23 mouse cellular contexts compared by ENCODE assay signal in genomic region chr1:174600620-174601019, GRCm38 (mm10).
DNase-seq lines count a peak whose midpoint lies in the region; ATAC-seq and TF ChIP-seq lines count a peak whose summit lies in the region.
"Had no signal": no experiment of that assay in that cellular context is flagged by ENCODE, and none has a peak within 500 bp of the region (broad histone marks: within the 10 kb centered on the region; RNA-seq: fewer than 3 reads in every experiment).

No protein-coding gene starts in this region.

- no peaks in the 10 kb centered on the region for H3K36me3 ChIP-seq in heart, embryonic 11.5 days (ENCODE audit: control insufficient read depth, insufficient read depth, low read length)
- peaks cover 0 to 16% of the 10 kb centered on the region in 2 experiments; a peak in 2 of 4 replicates for H3K36me3 ChIP-seq in MEL (ENCODE audit: control insufficient read depth in 1 of 2, insufficient read depth in 2 of 2, low read length in 2 of 2)
- no peaks in the 10 kb centered on the region for H3K36me3 ChIP-seq in liver, embryonic 16.5 days (ENCODE audit: control insufficient read depth, insufficient read depth)
- H3K36me3 ChIP-seq: embryonic facial prominence, embryonic 15.5 days; heart, embryonic 13.5 days; limb, embryonic 12.5 days; lung, embryonic 15.5 days; stomach, embryonic 15.5 days had no signal

- no peak for TF ChIP-seq RAD21 in MEL (IDR thresholded peaks at IDR 0.05; ENCODE audit: low read depth, low read length)

- no peaks in the 10 kb centered on the region for H3K27me3 ChIP-seq in heart, embryonic 11.5 days (ENCODE audit: control insufficient read depth, insufficient read depth, low read length)
- no peaks in the 10 kb centered on the region; a peak in 1 of 4 replicates for H3K27me3 ChIP-seq in MEL (ENCODE audit: control insufficient read depth in 1 of 2, insufficient read depth in 2 of 2, low read length in 2 of 2)
- H3K27me3 ChIP-seq in liver, embryonic 16.5 days (ENCODE audit: control insufficient read depth, insufficient read depth, low read depth, low read length): no peaks in the 10 kb centered on the region
- H3K27me3 ChIP-seq: embryonic facial prominence, embryonic 15.5 days; heart, embryonic 13.5 days; limb, embryonic 12.5 days; lung, embryonic 15.5 days; midbrain, embryonic 13.5 days; stomach, embryonic 15.5 days had no signal

- ATAC-seq in heart, embryonic 11.5 days (replicated peaks; ENCODE audit: insufficient number of reproducible peaks, low FRiP score, low TSS enrichment): peak; percentile 91
- peak; percentile 64; the same call in 1 of the 2 replicates for ATAC-seq in erythroid progenitor cell, adult 5-6 weeks (replicated peaks; ENCODE audit: low FRiP score, poor library complexity, severe bottlenecking)
- ATAC-seq in liver, embryonic 16.5 days (ENCODE audit: low read depth): peak; percentile 90
- ATAC-seq: forebrain, postnatal 0 days; midbrain, embryonic 13.5 days had no signal

- peak; percentile 70 to 80 for TF ChIP-seq EP300 in MEL (IDR thresholded peaks at IDR 0.05; ENCODE audit: low read depth in 1 of 2, low read length in 2 of 2)

- no peaks in the 10 kb centered on the region for H3K79me2 ChIP-seq in MEL (ENCODE audit: control insufficient read depth, insufficient read depth, low read length, poor library complexity)

- H3K4me2 ChIP-seq in heart, embryonic 11.5 days: no peak overlapping the region
- H3K4me2 ChIP-seq in liver, embryonic 16.5 days (ENCODE audit: low read depth, low read length): no peak overlapping the region
- H3K4me2 ChIP-seq: embryonic facial prominence, embryonic 15.5 days; heart, embryonic 13.5 days; limb, embryonic 12.5 days; lung, embryonic 15.5 days; midbrain, embryonic 13.5 days; stomach, embryonic 15.5 days had no signal

- no peaks in the 10 kb centered on the region for H3K9me3 ChIP-seq in heart, embryonic 11.5 days (replicated peaks; ENCODE audit: control insufficient read depth, low read length)
- H3K9me3 ChIP-seq in MEL (replicated peaks; ENCODE audit: insufficient read depth, low read length): no peaks in the 10 kb centered on the region
- H3K9me3 ChIP-seq in liver, embryonic 16.5 days (replicated peaks; ENCODE audit: control insufficient read depth, low read length): no peaks in the 10 kb centered on the region
- H3K9me3 ChIP-seq: embryonic facial prominence, embryonic 15.5 days; forebrain, embryonic 10.5 days; heart, embryonic 13.5 days; limb, embryonic 12.5 days; lung, embryonic 15.5 days; midbrain, embryonic 13.5 days; stomach, embryonic 15.5 days had no signal

- 51% methylated on average over 1 of the region's 1 CpGs for WGBS in heart, embryonic 11.5 days (ENCODE audit: insufficient replicate concordance)
- 6% methylated on average over 1 of the region's 1 CpGs for WGBS in liver, embryonic 16.5 days (ENCODE audit: insufficient replicate concordance)

- TF ChIP-seq CTCF in MEL (IDR thresholded peaks at IDR 0.05 in 2 of 3, conservative IDR thresholded peaks at IDR 0.05 in 1 of 3; ENCODE audit: control insufficient read depth in 1 of 3, insufficient read depth in 1 of 3, low read depth in 2 of 3, low read length in 3 of 3, poor library complexity in 1 of 3, severe bottlenecking in 1 of 3): no peak

- no peak overlapping the region for H3K4me3 ChIP-seq in heart, embryonic 11.5 days (ENCODE audit: low read depth, low read length)
- H3K4me3 ChIP-seq in MEL (ENCODE audit: control insufficient read depth in 1 of 2, insufficient read depth in 1 of 2, low read depth in 2 of 2, low read length in 2 of 2): no peak overlapping the region
- H3K4me3 ChIP-seq in liver, embryonic 16.5 days (ENCODE audit: low read depth, low read length): no peak overlapping the region
- H3K4me3 ChIP-seq: embryonic facial prominence, embryonic 15.5 days; forebrain, embryonic 10.5 days; heart, embryonic 13.5 days; limb, embryonic 12.5 days; lung, embryonic 15.5 days; midbrain, embryonic 13.5 days; stomach, embryonic 15.5 days had no signal

- TF ChIP-seq POLR2A in MEL (IDR thresholded peaks at IDR 0.05; ENCODE audit: control insufficient read depth in 1 of 2, insufficient read depth in 1 of 2, low read depth in 1 of 2, low read length in 2 of 2, poor library complexity in 1 of 2): no peak

- H3K9ac ChIP-seq in heart, embryonic 11.5 days (ENCODE audit: low read depth, low read length): no peak overlapping the region
- H3K9ac ChIP-seq in MEL (ENCODE audit: control insufficient read depth, low read depth, low read length, poor library complexity, severe bottlenecking): no peak overlapping the region
- no peak overlapping the region for H3K9ac ChIP-seq in liver, embryonic 16.5 days (ENCODE audit: low read depth, low read length)
- H3K9ac ChIP-seq: embryonic facial prominence, embryonic 15.5 days; forebrain, postnatal 0 days; heart, embryonic 13.5 days; limb, embryonic 12.5 days; lung, embryonic 15.5 days; midbrain, embryonic 13.5 days; stomach, embryonic 15.5 days had no signal

- intact Hi-C loops in heart, postnatal 14 days (cut with DNase I): no loop called here

- no peak for DNase-seq in heart, postnatal 14 days
- DNase-seq in MEL (ENCODE audit: low read depth, low spot score): peak; percentile 67
- DNase-seq in gastrocnemius, postnatal 10 days: no peak
- no peak for DNase-seq in layer of hippocampus, adult 18-20 months (ENCODE audit: low spot score in 2 of 2)
- DNase-seq: adrenal gland, adult 2 months; cerebellum, adult 9-10 months; forebrain, postnatal 0 days; heart, postnatal 4 days; kidney, adult 8-10 months; kidney, postnatal 4 days; lung, postnatal 4 days; thymus, adult 18-20 months; thymus, postnatal 4 days had no signal

- no peak overlapping the region for H3K27ac ChIP-seq in heart, embryonic 11.5 days (ENCODE audit: low read depth, low read length)
- H3K27ac ChIP-seq in MEL (ENCODE audit: control insufficient read depth, low read depth, low read length): no peak overlapping the region
- H3K27ac ChIP-seq in liver, embryonic 16.5 days (ENCODE audit: low read length): no peak overlapping the region
- H3K27ac ChIP-seq: embryonic facial prominence, embryonic 15.5 days; forebrain, embryonic 10.5 days; heart, embryonic 13.5 days; limb, embryonic 12.5 days; lung, embryonic 15.5 days; midbrain, embryonic 13.5 days; stomach, embryonic 15.5 days had no signal

- H3K4me1 ChIP-seq in heart, embryonic 11.5 days (ENCODE audit: control insufficient read depth, insufficient read depth, low read length): 0 out of 2 replicates have a peak, but pooled peaks cover 3% of the 10 kb centered on the region
- H3K4me1 ChIP-seq in MEL (ENCODE audit: control insufficient read depth in 1 of 2, insufficient read depth in 2 of 2, low read length in 2 of 2): peaks cover 9 to 17% of the 10 kb centered on the region in 2 experiments
- peaks cover 16% of the 10 kb centered on the region for H3K4me1 ChIP-seq in liver, embryonic 16.5 days (ENCODE audit: control insufficient read depth, low read depth, low read length)
- H3K4me1 ChIP-seq: embryonic facial prominence, embryonic 15.5 days; forebrain, embryonic 10.5 days; limb, embryonic 12.5 days; lung, embryonic 15.5 days; midbrain, embryonic 13.5 days; stomach, embryonic 15.5 days had no signal

TF ChIP-seq in MEL, 35 proteins besides CTCF, POLR2A, EP300 and RAD21:
- TF ChIP-seq GATA1 (IDR thresholded peaks at IDR 0.05; ENCODE audit: low read depth, low read length): peak; percentile 62
- no peak; the same call in 1 of the 2 replicates for TF ChIP-seq MYB (IDR thresholded peaks at IDR 0.05; ENCODE audit: low read depth, low read length)
- TF ChIP-seq TCF12 (IDR thresholded peaks at IDR 0.05; ENCODE audit: low read depth, low read length): peak; percentile 75
- no peak for TF ChIP-seq NELFE (IDR thresholded peaks at IDR 0.05; ENCODE audit: low read depth, low read length)
- no peak for TF ChIP-seq ZC3H11A (IDR thresholded peaks at IDR 0.05; ENCODE audit: low read depth, low read length)
- no peak for TF ChIP-seq USF2 (IDR thresholded peaks at IDR 0.05; ENCODE audit: borderline replicate concordance in 1 of 2, insufficient read depth in 1 of 2, low read depth in 1 of 2, low read length in 2 of 2)
- no peak for TF ChIP-seq ZMIZ1 (IDR thresholded peaks at IDR 0.05; ENCODE audit: low read depth, low read length)
- no peak for TF ChIP-seq POLR2AphosphoS5 (IDR thresholded peaks at IDR 0.05; ENCODE audit: borderline replicate concordance, low read depth, low read length)
- TF ChIP-seq SMC3 (IDR thresholded peaks at IDR 0.05; ENCODE audit: low read depth, low read length): peak; percentile 9; the same call in 1 of the 2 replicates
- TF ChIP-seq ETS1 (IDR thresholded peaks at IDR 0.05; ENCODE audit: low read depth, low read length): peak; percentile 72
- TF ChIP-seq MYC (IDR thresholded peaks at IDR 0.05; ENCODE audit: low read depth, low read length): no peak
- TF ChIP-seq NRF1 (IDR thresholded peaks at IDR 0.05; ENCODE audit: insufficient read depth, low read depth, low read length, poor library complexity, severe bottlenecking): no peak
- no peak for TF ChIP-seq GABPA (IDR thresholded peaks at IDR 0.05; ENCODE audit: low read depth, low read length)
- TF ChIP-seq KAT2A (conservative IDR thresholded peaks at IDR 0.05; ENCODE audit: low read depth, low read length): no peak
- TF ChIP-seq E2F4 (IDR thresholded peaks at IDR 0.05; ENCODE audit: borderline replicate concordance, low read depth, low read length): no peak
- TF ChIP-seq BHLHE40 (IDR thresholded peaks at IDR 0.05; ENCODE audit: borderline replicate concordance, low read depth, low read length): no peak
- TF ChIP-seq SIN3A (IDR thresholded peaks at IDR 0.05; ENCODE audit: low read length): peak; percentile 13; the same call in 1 of the 2 replicates
